Comparison of ENCODE assay signal across 9 mouse cellular contexts in the genomic region with DNA sequence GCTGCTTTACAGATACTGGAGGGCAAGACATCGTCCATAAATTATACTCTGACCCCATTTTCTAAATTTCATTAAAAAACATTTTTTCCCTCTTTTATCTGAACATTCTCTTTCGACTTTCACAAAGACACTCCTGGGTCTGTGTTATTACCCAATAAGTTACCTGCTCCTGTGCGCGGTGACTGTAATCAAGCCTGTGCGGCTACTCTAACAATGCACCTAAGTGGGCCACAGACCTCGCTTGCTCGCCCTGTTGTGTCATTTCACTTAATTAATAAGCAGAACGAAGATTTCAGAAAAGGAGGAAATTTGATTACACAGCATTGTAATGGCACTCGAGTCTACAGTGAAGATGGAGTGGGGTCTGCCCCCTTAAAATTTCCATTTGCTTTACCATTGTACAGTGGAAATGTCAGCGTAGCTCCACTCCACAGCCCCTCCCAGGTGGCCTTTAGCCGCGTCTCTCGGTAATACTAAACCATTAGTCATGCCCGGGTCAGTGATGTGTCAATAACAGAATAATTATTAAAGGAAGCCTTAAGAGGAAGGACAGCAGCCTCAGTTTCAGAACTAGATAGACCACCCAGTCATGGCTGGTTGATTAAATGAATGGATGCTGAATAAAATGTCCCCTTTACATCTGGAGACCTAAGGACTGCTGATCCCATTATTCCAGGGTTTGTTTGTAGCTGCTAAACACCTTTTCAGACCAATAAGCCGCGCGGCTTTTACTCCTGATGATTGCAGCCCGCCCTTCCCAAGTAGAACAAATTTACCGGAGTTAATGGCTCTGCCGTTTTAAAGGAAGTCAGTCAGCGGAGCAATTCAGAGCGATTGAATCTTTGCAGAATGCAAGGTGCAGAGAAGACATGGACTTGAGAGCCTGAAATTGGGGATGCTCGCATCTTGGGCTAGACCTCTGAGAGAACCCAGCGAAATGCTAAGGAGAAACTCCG.
DNase-seq lines count a peak whose midpoint lies in the region; ATAC-seq and TF ChIP-seq lines count a peak whose summit lies in the region.
"Had no signal": no experiment of that assay in that cellular context is flagged by ENCODE, and none has a peak within 500 bp of the region (broad histone marks: within the 10 kb centered on the region; RNA-seq: fewer than 3 reads in every experiment).

No protein-coding gene starts in this region.

- no peaks in the 10 kb centered on the region for H3K27me3 ChIP-seq in embryonic facial prominence, embryonic 11.5 days (ENCODE audit: control insufficient read depth, insufficient read depth, low read length)
- no peaks in the 10 kb centered on the region for H3K27me3 ChIP-seq in hindbrain, embryonic 12.5 days
- no peaks in the 10 kb centered on the region for H3K27me3 ChIP-seq in midbrain, embryonic 16.5 days (ENCODE audit: control insufficient read depth, insufficient read depth, low read depth, low read length)

- no peak for DNase-seq in embryonic facial prominence, embryonic 11.5 days (ENCODE audit: low spot score)
- no peak for DNase-seq in adipocyte (ENCODE audit: low spot score)
- no peak for DNase-seq in gastrocnemius, postnatal 25 days
- no peak for DNase-seq in urinary bladder, adult 18-20 months (ENCODE audit: low spot score in 2 of 2)
- DNase-seq: adrenal gland, adult 8-10 months had no signal

- TF ChIP-seq CTCF in bone marrow macrophage, adult 2 months (IDR thresholded peaks at IDR 0.05; ENCODE audit: low read depth, low read length) = no peak

- H3K36me3 ChIP-seq in embryonic facial prominence, embryonic 11.5 days (replicated peaks; ENCODE audit: control insufficient read depth, insufficient read depth, low read depth, low read length) = no peaks in the 10 kb centered on the region
- H3K36me3 ChIP-seq in hindbrain, embryonic 12.5 days = no peaks in the 10 kb centered on the region
- H3K36me3 ChIP-seq in midbrain, embryonic 16.5 days (ENCODE audit: control insufficient read depth, insufficient read depth, low read length) = no peaks in the 10 kb centered on the region
- H3K36me3 ChIP-seq: G1E had no signal

- 55% methylated on average over 25 of the region's 25 CpGs for WGBS in embryonic facial prominence, embryonic 11.5 days
- 53% methylated on average over 25 of the region's 25 CpGs for WGBS in hindbrain, embryonic 12.5 days
- 35% methylated on average over 25 of the region's 25 CpGs for WGBS in midbrain, embryonic 16.5 days

- no peak for TF ChIP-seq POLR2A in bone marrow macrophage, adult 2 months (IDR thresholded peaks at IDR 0.05; ENCODE audit: borderline replicate concordance, low read depth, low read length)

- peak overlapping the region; percentile 78 for H3K27ac ChIP-seq in bone marrow macrophage, adult 2 months (ENCODE audit: insufficient read depth, low read depth, low read length)
- H3K27ac ChIP-seq in embryonic facial prominence, embryonic 11.5 days (replicated peaks; ENCODE audit: low read depth, low read length) = no peak overlapping the region
- peak overlapping the region; percentile 50 for H3K27ac ChIP-seq in hindbrain, embryonic 12.5 days
- H3K27ac ChIP-seq in midbrain, embryonic 16.5 days (ENCODE audit: low read length) = no peak overlapping the region

- no peak overlapping the region for H3K4me3 ChIP-seq in bone marrow macrophage, adult 2 months (ENCODE audit: insufficient read depth, low read length)
- no peak overlapping the region for H3K4me3 ChIP-seq in embryonic facial prominence, embryonic 11.5 days (ENCODE audit: low read depth, low read length)
- no peak overlapping the region for H3K4me3 ChIP-seq in hindbrain, embryonic 12.5 days
- H3K4me3 ChIP-seq in midbrain, embryonic 16.5 days (ENCODE audit: low read depth, low read length) = no peak overlapping the region

- H3K4me2 ChIP-seq in embryonic facial prominence, embryonic 11.5 days (ENCODE audit: low read depth, low read length) = no peak overlapping the region
- H3K4me2 ChIP-seq in hindbrain, embryonic 12.5 days (replicated peaks) = peak overlapping the region; percentile 13; the same call in 1 of the 2 replicates
- peak overlapping the region; percentile 36 for H3K4me2 ChIP-seq in midbrain, embryonic 16.5 days (ENCODE audit: low read length)

- H3K9ac ChIP-seq in embryonic facial prominence, embryonic 11.5 days (replicated peaks; ENCODE audit: low read length) = no peak overlapping the region
- H3K9ac ChIP-seq in hindbrain, embryonic 12.5 days = no peak overlapping the region
- peak overlapping the region; percentile 25; the same call in 1 of the 2 replicates for H3K9ac ChIP-seq in midbrain, embryonic 16.5 days (ENCODE audit: low read depth, low read length)

- ATAC-seq in embryonic facial prominence, embryonic 11.5 days (replicated peaks; ENCODE audit: insufficient number of reproducible peaks, low FRiP score, low TSS enrichment, low read depth) = 0 out of 2 replicates have a peak, but pooled peaks have one; percentile 52
- ATAC-seq in hindbrain, embryonic 12.5 days (ENCODE audit: low FRiP score) = peak; percentile 58
- peak; percentile 56; the same call in 1 of the 2 replicates for ATAC-seq in midbrain, embryonic 16.5 days

- peaks cover 20% of the 10 kb centered on the region for H3K4me1 ChIP-seq in bone marrow macrophage, adult 2 months (ENCODE audit: control insufficient read depth, insufficient read depth, low read length)
- H3K4me1 ChIP-seq in embryonic facial prominence, embryonic 11.5 days (ENCODE audit: control insufficient read depth, insufficient read depth, low read length) = no peaks in the 10 kb centered on the region; the same call in 1 of the 2 replicates
- H3K4me1 ChIP-seq in hindbrain, embryonic 12.5 days = peaks cover 11% of the 10 kb centered on the region
- peaks cover 8% of the 10 kb centered on the region; the same call in 1 of the 2 replicates for H3K4me1 ChIP-seq in midbrain, embryonic 16.5 days (ENCODE audit: control insufficient read depth, insufficient read depth, low read length)

- no peaks in the 10 kb centered on the region for H3K9me3 ChIP-seq in embryonic facial prominence, embryonic 11.5 days (replicated peaks; ENCODE audit: control insufficient read depth, low read length)
- H3K9me3 ChIP-seq in hindbrain, embryonic 12.5 days (replicated peaks) = no peaks in the 10 kb centered on the region
- no peaks in the 10 kb centered on the region for H3K9me3 ChIP-seq in midbrain, embryonic 16.5 days (replicated peaks; ENCODE audit: control insufficient read depth, low read length, poor library complexity, severe bottlenecking)
- H3K9me3 ChIP-seq: G1E had no signal

Comparison
In these comparisons a context has a peak if more than half of its experiments do, and no peak if none do; other contexts are left out.
1. H3K27ac ChIP-seq: peak in bone marrow macrophage, adult 2 months (single experiment) and hindbrain, embryonic 12.5 days (single experiment); none in embryonic facial prominence, embryonic 11.5 days (single experiment) and midbrain, embryonic 16.5 days (single experiment).
2. Peak in every context shown above with its lines, with median percentiles within 50 percentile points of each other: ATAC-seq.